Mouse (Mus musculus) ES-Bruce4 (cell line): ENCODE results near the gene Rapgef4. TPM values are rescaled to one million over a fixed set of nuclear protein-coding genes. Genes with fewer than 3 reads are reported as not detected.

Experiments
- H3K27ac ChIP-seq: 2 replicates; pipeline ENCODE4 v1.5.1; 2012; ENCODE audit warnings: low read length, inconsistent platforms; ENCODE audit not compliant: insufficient read depth
- H3K27me3 ChIP-seq: 2 replicates; pipeline ENCODE4 v1.6.1; 2012; ENCODE audit warnings: mild to moderate bottlenecking, low read length, inconsistent platforms; ENCODE audit not compliant: control insufficient read depth, poor library complexity, insufficient read depth, severe bottlenecking
- H3K36me3 ChIP-seq: 2 replicates; pipeline ENCODE4 v1.6.1; 2012; ENCODE audit warnings: inconsistent platforms, mild to moderate bottlenecking, low read length, moderate library complexity; ENCODE audit not compliant: control insufficient read depth, poor library complexity, insufficient read depth, severe bottlenecking
- H3K4me1 ChIP-seq: one replicate; pipeline ENCODE4 v1.8.1; 2011; ENCODE audit warnings: low read length; ENCODE audit not compliant: control insufficient read depth, insufficient read depth
- H3K4me3 ChIP-seq: 2 replicates; pipeline ENCODE4 v1.5.1; 2011; ENCODE audit warnings: low read depth, mild to moderate bottlenecking, low read length
- H3K9ac ChIP-seq: 2 replicates; pipeline ENCODE4 v1.6.1; 2012; ENCODE audit warnings: low read depth, mild to moderate bottlenecking, inconsistent platforms; ENCODE audit not compliant: poor library complexity, severe bottlenecking
- H3K9me3 ChIP-seq: replicated peaks from 2 replicates; pipeline ENCODE4 v1.6.1; 2012; ENCODE audit warnings: mild to moderate bottlenecking, low read length, inconsistent platforms; ENCODE audit not compliant: control insufficient read depth, poor library complexity, insufficient read depth, severe bottlenecking
- CTCF ChIP-seq: IDR thresholded peaks from one replicate; pipeline ENCODE4 v1.8.1; 2011; ENCODE audit warnings: low read depth, low read length
- EP300 ChIP-seq: IDR thresholded peaks from 2 replicates; pipeline ENCODE4 v1.6.1; 2011; ENCODE audit warnings: low read depth, low read length; ENCODE audit not compliant: insufficient read depth
- POLR2A ChIP-seq: IDR thresholded peaks from one replicate; pipeline ENCODE4 v1.8.1; 2011; ENCODE audit warnings: low read length; ENCODE audit not compliant: insufficient read depth
- polyA plus RNA-seq: library from polyadenylated mRNA; stranded (reverse); fragments of >200 nt; gene quantifications from 2 replicates; pipeline ENCODE4 v1.2.4, GENCODE M21; 2011; ENCODE audit warnings: low read depth; ENCODE audit not compliant: missing spikeins, insufficient read depth, insufficient read length

The Rapgef4 gene
- polyA plus RNA-seq, 1 experiment, result not detected

GRCm38 (mm10) chr2:72246376-72246775, 265.3 kb downstream of the Rapgef4 start:
- H3K36me3 ChIP-seq, result no peaks in the 10 kb centered on the region
- no peak overlapping the region for H3K9ac ChIP-seq
- H3K27me3 ChIP-seq, result no peaks in the 10 kb centered on the region
- TF ChIP-seq EP300 (no peak), CTCF (no peak)
- H3K9me3 ChIP-seq, result no peaks in the 10 kb centered on the region
- no peaks in the 10 kb centered on the region for H3K4me1 ChIP-seq
- no peak overlapping the region for H3K4me3 ChIP-seq
- no peak overlapping the region for H3K27ac ChIP-seq

- no peak overlapping the region for H3K27ac ChIP-seq
- H3K4me1 ChIP-seq, result no peaks in the 10 kb centered on the region
- TF ChIP-seq EP300, result no peak
- TF ChIP-seq POLR2A, result no peak
- TF ChIP-seq CTCF, result no peak
- no peaks in the 10 kb centered on the region for H3K9me3 ChIP-seq
- no peaks in the 10 kb centered on the region for H3K27me3 ChIP-seq
- H3K36me3 ChIP-seq, result no peaks in the 10 kb centered on the region
- no peak overlapping the region for H3K9ac ChIP-seq
- H3K4me3 ChIP-seq, result no peak overlapping the region
These were observed 266.8 kb downstream of the Rapgef4 start for GRCm38 (mm10) chr2:72247819-72248218.

- Histone ChIP-seq H3K4me1 (no peaks in the 10 kb centered on the region), H3K9ac (no peak overlapping the region), H3K4me3 (no peak overlapping the region), H3K27me3 (no peaks in the 10 kb centered on the region), H3K36me3 (no peaks in the 10 kb centered on the region), H3K9me3 (no peaks in the 10 kb centered on the region), H3K27ac (no peak overlapping the region)
- no peak for TF ChIP-seq EP300
- no peak for TF ChIP-seq POLR2A
- no peak for TF ChIP-seq CTCF
These were observed 271.8 kb downstream of the Rapgef4 start for GRCm38 (mm10) chr2:72252510-72253505.

GRCm38 (mm10) chr2:72253882-72254281, 272.8 kb downstream of the Rapgef4 start:
- no peaks in the 10 kb centered on the region for H3K9me3 ChIP-seq
- H3K36me3 ChIP-seq, result no peaks in the 10 kb centered on the region
- H3K4me3 ChIP-seq, result no peak overlapping the region
- no peak overlapping the region for H3K27ac ChIP-seq
- no peaks in the 10 kb centered on the region for H3K27me3 ChIP-seq
- H3K9ac ChIP-seq, result no peak overlapping the region
- TF ChIP-seq CTCF, result no peak
- TF ChIP-seq EP300, result no peak
- TF ChIP-seq POLR2A, result no peak
- no peaks in the 10 kb centered on the region for H3K4me1 ChIP-seq

GRCm38 (mm10) chr2:72254813-72255582, 274.0 kb downstream of the Rapgef4 start:
- H3K9me3 ChIP-seq, result no peaks in the 10 kb centered on the region
- H3K4me1 ChIP-seq, result no peaks in the 10 kb centered on the region
- H3K4me3 ChIP-seq, result no peak overlapping the region
- no peaks in the 10 kb centered on the region for H3K27me3 ChIP-seq
- no peaks in the 10 kb centered on the region for H3K36me3 ChIP-seq
- H3K9ac ChIP-seq, result no peak overlapping the region
- TF ChIP-seq CTCF (no peak), EP300 (no peak), POLR2A (no peak)
- H3K27ac ChIP-seq, result no peak overlapping the region
